Mouse (Mus musculus) monocyte, adult 2 months (primary cell): ENCODE data around the gene Rpp25.

Experiments
- DNase-seq, 2 experiments: peaks; one replicate each; pipeline ENCODE4 v3.0.0; 2022; ENCODE audit warnings: low spot score in 2 of 2, low read depth in 1 of 2

Gene Rpp25

GRCm38 (mm10) chr9:57520375-57521055, 16.7 kb downstream of the Rpp25 start:
- no peak for DNase-seq

GRCm38 (mm10) chr9:57521056-57521911, 17.5 kb downstream of the Rpp25 start, which contains the start of gene Cox5a:
TSS of gene Cox5a (plus strand) at chr9:57521274.
- peak; percentile 65 to 83 for DNase-seq

GRCm38 (mm10) chr9:57522114-57522860, 18.5 kb downstream of the Rpp25 start:
- DNase-seq = no peak

- DNase-seq = no peak
Observed at GRCm38 (mm10) chr9:57522861-57523246, 19.0 kb downstream of the Rpp25 start.

- DNase-seq = no peak
Observed at GRCm38 (mm10) chr9:57523754-57524153, 19.9 kb downstream of the Rpp25 start.

GRCm38 (mm10) chr9:57524439-57524838, 20.6 kb downstream of the Rpp25 start:
- no peak for DNase-seq

- no peak for DNase-seq
Observed at GRCm38 (mm10) chr9:57525516-57525915, 21.7 kb downstream of the Rpp25 start.

- no peak for DNase-seq
Observed at GRCm38 (mm10) chr9:57526435-57526834, 22.6 kb downstream of the Rpp25 start.

- DNase-seq = no peak
Observed at GRCm38 (mm10) chr9:57531946-57532345, 28.1 kb downstream of the Rpp25 start.

GRCm38 (mm10) chr9:57536362-57536761, 32.5 kb downstream of the Rpp25 start:
- no peak for DNase-seq

GRCm38 (mm10) chr9:57537044-57537727, 33.4 kb downstream of the Rpp25 start, which contains the start of gene Fam219b:
TSS of gene Fam219b (plus strand) at chr9:57537528.
- peak; percentile 55 to 69 for DNase-seq

GRCm38 (mm10) chr9:57537728-57538181, 33.9 kb downstream of the Rpp25 start:
- no peak for DNase-seq

- no peak for DNase-seq
Observed at GRCm38 (mm10) chr9:57539550-57539949, 35.7 kb downstream of the Rpp25 start.

- no peak for DNase-seq
Observed at GRCm38 (mm10) chr9:57541312-57541711, 37.5 kb downstream of the Rpp25 start.

GRCm38 (mm10) chr9:57543951-57544350, 40.1 kb downstream of the Rpp25 start:
- DNase-seq = no peak

- DNase-seq = no peak
Observed at GRCm38 (mm10) chr9:57547287-57547686, 43.5 kb downstream of the Rpp25 start.

GRCm38 (mm10) chr9:57547869-57548268, 44.0 kb downstream of the Rpp25 start:
- DNase-seq = no peak

- no peak for DNase-seq
Observed at GRCm38 (mm10) chr9:57549186-57549585, 45.4 kb downstream of the Rpp25 start.

- DNase-seq = no peak
Observed at GRCm38 (mm10) chr9:57550126-57550862, 46.5 kb downstream of the Rpp25 start.
